Mouse (Mus musculus) kidney, embryonic 15.5 days (tissue): ENCODE results near the gene Map1s. TPM values are rescaled to one million over a fixed set of nuclear protein-coding genes. Genes with fewer than 3 reads are reported as not detected.
A peak's percentile ranks its signal among the peaks of the same experiment; 100 is the strongest.

Experiments used
- ATAC-seq: fragments of 200-750 bp; cut with Nextera tagmentation; replicated peaks from 2 replicates; pipeline ENCODE4 v1.8.0; 2017; ENCODE audit warnings: moderate TSS enrichment; ENCODE audit not compliant: low FRiP score
- H3K27ac ChIP-seq: fragments of 300-500 bp; sonication (generic); 2 replicates; pipeline ENCODE4 v1.5.1; 2015; ENCODE audit warnings: mild to moderate bottlenecking, inconsistent platforms
- H3K27me3 ChIP-seq: fragments of 300-500 bp; sonication (generic); 2 replicates; pipeline ENCODE4 v1.6.1; 2015; ENCODE audit warnings: inconsistent platforms
- H3K36me3 ChIP-seq: fragments of 300-500 bp; sonication (generic); 2 replicates; pipeline ENCODE4 v1.6.1; 2015; ENCODE audit warnings: inconsistent platforms
- H3K4me1 ChIP-seq: fragments of 300-500 bp; sonication (generic); 2 replicates; pipeline ENCODE4 v1.6.1; 2015; ENCODE audit warnings: inconsistent platforms
- H3K4me2 ChIP-seq: fragments of 300-500 bp; sonication (generic); 2 replicates; pipeline ENCODE4 v1.6.1; 2015; ENCODE audit warnings: moderate library complexity, mild to moderate bottlenecking, inconsistent platforms
- H3K4me3 ChIP-seq: fragments of 300-500 bp; sonication (generic); replicated peaks from 2 replicates; pipeline ENCODE4 v1.5.1; 2015; ENCODE audit warnings: mild to moderate bottlenecking, inconsistent platforms
- H3K9ac ChIP-seq: fragments of 300-500 bp; sonication (generic); 2 replicates; pipeline ENCODE4 v1.6.1; 2015; ENCODE audit warnings: mild to moderate bottlenecking, inconsistent platforms
- H3K9me3 ChIP-seq: fragments of 300-500 bp; sonication (generic); replicated peaks from 2 replicates; pipeline ENCODE4 v1.6.1; 2016; ENCODE audit warnings: inconsistent platforms
- WGBS: fragments of 180-500 bp; shearing (Covaris S2); methylation state at CpG from one replicate; pipeline ENCODE4 v1.1.7; 2015; ENCODE audit warnings: mixed read lengths; 5-methylcytosine and 5-hydroxymethylcytosine counted together
- polyA plus RNA-seq: library from polyadenylated mRNA; unstranded; fragments of >200 nt; fragmentation: Nextera tagmentation; extraction: Ambion mirVana; gene quantifications from 2 replicates; pipeline ENCODE4 v1.2.1, GENCODE M21; 2015

The Map1s gene
- 49.7 and 58.9 TPM in 2 replicates for polyA plus RNA-seq

DNA sequence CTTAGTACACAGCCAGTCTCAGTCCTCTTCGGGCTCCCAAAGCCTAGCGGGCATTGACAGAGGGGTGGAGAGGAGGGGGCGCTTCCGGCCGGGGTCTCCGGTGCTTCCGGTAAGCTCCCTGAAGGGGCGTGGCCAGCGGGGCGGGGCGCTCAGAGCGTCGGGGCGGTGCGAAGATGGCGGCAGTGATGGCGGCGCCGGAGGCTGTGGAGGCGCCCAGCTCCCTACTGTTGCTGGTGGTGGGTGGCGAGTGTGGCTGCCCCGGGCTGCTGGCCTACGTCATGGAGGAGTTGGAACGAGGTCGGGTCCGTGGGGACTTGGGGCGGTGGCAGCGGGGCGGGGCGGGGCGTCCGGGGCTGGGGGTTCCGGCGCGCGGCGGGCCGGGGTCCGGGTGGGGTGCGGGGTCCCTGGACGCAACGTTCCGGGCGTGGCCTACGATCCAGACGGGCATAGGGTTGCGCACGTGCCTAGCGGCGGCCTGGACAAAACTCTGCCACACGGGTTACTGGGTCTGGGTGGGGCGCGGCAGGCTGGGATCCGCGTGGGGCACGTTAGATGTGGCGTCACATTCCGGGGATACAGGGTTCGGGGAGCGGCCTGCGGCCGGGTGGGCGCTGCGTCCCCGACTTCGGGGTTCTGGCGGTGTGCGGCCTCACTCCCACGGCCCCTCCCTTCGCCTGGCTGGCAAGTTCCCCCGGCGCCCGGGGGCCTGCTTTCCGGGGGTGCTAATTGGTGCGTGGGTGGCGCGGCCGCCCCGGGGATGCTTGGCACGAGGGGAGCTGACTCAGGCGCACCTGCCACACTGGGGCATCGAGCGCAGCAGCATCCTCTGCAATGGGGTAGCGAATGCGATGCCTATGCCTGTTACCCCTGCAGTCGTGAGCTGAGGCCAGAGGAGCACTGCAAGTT lies at the start of gene Map1s:
TSS of gene Map1s (plus strand) at position 102 of the 906 bp plus-strand sequence.
- peak within 1 kb of the TSS; percentile 93 for H3K4me2 ChIP-seq
- peaks cover 10% of the 10 kb centered on the region; the same call in 1 of the 2 replicates for H3K36me3 ChIP-seq
- no peaks in the 10 kb centered on the region for H3K9me3 ChIP-seq
- peak within 1 kb of the TSS; percentile 93 for H3K27ac ChIP-seq
- H3K27me3 ChIP-seq, result peaks cover 11% of the 10 kb centered on the region
- H3K4me3 ChIP-seq, result peak within 1 kb of the TSS; percentile 93
- H3K9ac ChIP-seq, result peak within 1 kb of the TSS; percentile 87
- WGBS, result under 1% methylated on average over 86 of the region's 86 CpGs
- H3K4me1 ChIP-seq, result peaks cover 19% of the 10 kb centered on the region
- ATAC-seq, result peak; percentile 93

DNA sequence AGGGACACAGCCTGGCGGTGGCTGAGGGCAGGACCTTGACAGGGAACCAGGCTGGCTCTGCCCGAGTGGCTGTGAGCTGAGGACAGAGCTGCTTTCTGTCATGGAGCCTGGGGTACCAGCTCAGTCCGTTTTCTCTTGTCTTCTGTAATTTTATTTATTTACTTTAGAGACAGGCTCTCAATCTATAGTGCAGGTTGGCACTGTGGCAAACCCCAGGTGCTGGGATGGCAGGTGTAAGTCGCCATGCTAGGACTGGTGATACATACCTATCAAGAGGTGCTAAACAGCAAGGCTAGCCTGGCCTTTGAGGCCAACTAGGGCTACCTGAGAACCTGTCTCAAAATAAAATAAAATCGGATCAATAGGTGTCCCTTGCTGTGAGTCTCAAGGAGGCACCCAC lies 49.7 kb upstream of the Map1s start:
- WGBS, result 61% methylated on average over 5 of the region's 5 CpGs

GRCm38 (mm10) chr8:70856541-70857197 lies 49.1 kb upstream of the Map1s start:
- H3K36me3 ChIP-seq, result no peaks in the 10 kb centered on the region
- H3K4me1 ChIP-seq, result peaks cover 36% of the 10 kb centered on the region
- H3K4me2 ChIP-seq, result peak overlapping the region; percentile 90
- H3K4me3 ChIP-seq, result peak overlapping the region; percentile 54
- peak overlapping the region; percentile 46 for H3K9ac ChIP-seq
- H3K27me3 ChIP-seq, result peaks cover 5% of the 10 kb centered on the region
- whole genome bisulfite sequencing, result 5% methylated on average over 33 of the region's 33 CpGs
- peak; percentile 78 for ATAC-seq
- H3K27ac ChIP-seq, result no peak overlapping the region
- H3K9me3 ChIP-seq, result no peaks in the 10 kb centered on the region

More for the DNA sequence above, 49.7 kb upstream of the Map1s start:
- no peak overlapping the region for H3K27ac ChIP-seq
- H3K9ac ChIP-seq, result no peak overlapping the region
- no peak for ATAC-seq
- no peak overlapping the region for H3K4me3 ChIP-seq
- H3K4me2 ChIP-seq, result peak overlapping the region; percentile 90; the same call in 1 of the 2 replicates
- H3K9me3 ChIP-seq, result no peaks in the 10 kb centered on the region
- peaks cover 33% of the 10 kb centered on the region for H3K4me1 ChIP-seq
- no peaks in the 10 kb centered on the region; the same call in none of the 2 replicates for H3K27me3 ChIP-seq
- H3K36me3 ChIP-seq, result no peaks in the 10 kb centered on the region

GRCm38 (mm10) chr8:70857516-70857915 lies 48.2 kb upstream of the Map1s start:
- no peak overlapping the region for H3K27ac ChIP-seq
- H3K9ac ChIP-seq, result no peak overlapping the region
- peaks cover 37% of the 10 kb centered on the region for H3K4me1 ChIP-seq
- H3K27me3 ChIP-seq, result peaks cover 14% of the 10 kb centered on the region
- H3K4me2 ChIP-seq, result no peak overlapping the region
- H3K9me3 ChIP-seq, result no peaks in the 10 kb centered on the region
- H3K4me3 ChIP-seq, result no peak overlapping the region
- WGBS, result 19% methylated on average over 4 of the region's 4 CpGs
- no peaks in the 10 kb centered on the region for H3K36me3 ChIP-seq
- no peak for ATAC-seq

DNA sequence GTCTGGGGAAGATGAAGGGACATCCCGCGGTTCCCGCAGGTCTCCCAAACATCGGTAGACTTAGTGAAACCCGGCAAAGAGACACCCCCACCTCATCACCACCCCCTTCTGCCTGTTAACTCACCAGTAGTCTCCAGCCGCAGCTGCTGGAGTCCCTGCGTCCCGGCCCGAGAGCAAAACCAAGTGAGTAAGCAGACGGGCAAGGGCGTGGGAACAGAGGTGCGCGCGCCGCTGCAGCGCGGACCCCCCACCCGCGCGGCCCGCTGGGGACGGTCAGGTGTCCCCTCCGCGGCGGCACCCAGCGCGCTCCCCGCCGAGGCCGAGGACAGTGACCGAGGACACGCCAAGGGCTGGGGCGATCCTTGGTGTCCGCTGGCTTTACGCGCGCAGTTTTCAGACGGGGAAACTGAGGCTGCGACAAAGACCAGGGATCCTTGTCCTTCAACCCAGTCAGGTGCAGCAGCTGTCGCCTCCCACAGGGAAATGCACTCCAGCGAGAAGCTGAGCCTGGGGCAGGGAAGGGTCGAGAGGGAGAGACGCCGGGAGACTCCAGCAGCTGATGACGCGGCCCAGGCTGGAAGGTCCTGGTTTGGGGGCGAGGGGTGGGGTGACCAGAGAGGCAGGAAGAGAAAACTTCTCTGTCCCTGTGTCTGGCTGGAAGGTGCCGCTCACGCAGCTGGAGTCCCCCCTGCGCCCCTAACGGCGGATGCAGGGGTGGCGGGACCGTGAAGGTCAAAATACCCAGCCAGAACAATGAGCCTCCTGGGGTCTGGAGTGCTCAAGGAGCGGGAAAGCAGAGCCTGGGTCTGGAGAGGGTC lies 42.7 kb upstream of the Map1s start, which contains the start of gene Kcnn1:
TSS of gene Kcnn1 (minus strand) at position 435 of the 818 bp plus-strand sequence.
- Histone ChIP-seq H3K4me2 (peak within 1 kb of the TSS; percentile 90), H3K27ac (no peak within 1 kb of the TSS), H3K9me3 (no peaks in the 10 kb centered on the region), H3K4me3 (peak within 1 kb of the TSS; percentile 63), H3K36me3 (peaks cover 7% of the 10 kb centered on the region; the same call in 1 of the 2 replicates), H3K4me1 (peaks cover 61% of the 10 kb centered on the region), H3K27me3 (peaks cover 38% of the 10 kb centered on the region), H3K9ac (peak within 1 kb of the TSS; percentile 46)
- ATAC-seq, result no peak
- under 1% methylated on average over 55 of the region's 55 CpGs for WGBS

DNA sequence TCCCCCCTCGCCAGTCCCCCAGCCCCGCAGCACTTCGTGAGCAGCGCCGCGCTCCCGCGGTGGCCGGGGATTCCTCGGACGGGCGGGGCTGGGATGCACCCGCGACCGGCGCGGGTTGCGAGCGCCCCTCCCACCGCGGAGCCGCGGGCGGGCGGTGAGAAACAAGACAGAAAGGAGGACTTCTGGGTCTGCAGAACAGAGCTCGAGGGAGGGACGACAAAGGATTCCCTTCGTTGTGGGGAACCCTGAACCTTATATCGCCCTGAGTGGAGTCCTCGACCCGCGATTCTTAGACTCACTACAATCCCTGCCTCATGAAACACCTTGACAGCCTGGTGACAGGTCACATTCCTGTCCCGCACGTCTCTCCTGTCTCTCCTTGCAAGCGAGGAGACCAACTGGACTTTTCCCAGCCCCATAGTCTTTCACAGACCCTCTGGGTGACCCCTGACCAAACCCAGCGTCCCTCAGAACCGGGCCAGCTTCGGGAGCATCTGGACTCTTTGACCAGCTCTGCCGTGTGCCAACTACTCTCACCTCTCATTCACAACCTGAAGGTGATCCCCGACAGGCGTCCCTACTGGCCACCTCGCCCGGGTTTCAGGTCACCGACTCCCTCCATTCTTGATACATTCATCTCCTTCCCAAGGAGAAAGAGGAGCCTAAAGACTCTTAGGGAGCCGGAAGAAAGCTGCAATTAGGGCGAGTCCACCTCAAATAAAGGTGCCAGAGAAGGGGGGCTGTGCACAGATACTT lies 41.6 kb upstream of the Map1s start:
- Histone ChIP-seq H3K4me2 (peak overlapping the region; percentile 90), H3K27me3 (peaks cover 38% of the 10 kb centered on the region), H3K4me3 (peak overlapping the region; percentile 63), H3K36me3 (peaks cover 9% of the 10 kb centered on the region; the same call in 1 of the 2 replicates), H3K9ac (peak overlapping the region; percentile 47), H3K4me1 (peaks cover 65% of the 10 kb centered on the region), H3K9me3 (no peaks in the 10 kb centered on the region), H3K27ac (no peak overlapping the region)
- WGBS, result under 1% methylated on average over 46 of the region's 46 CpGs
- no peak for ATAC-seq

GRCm38 (mm10) chr8:70864712-70865221 lies 41.0 kb upstream of the Map1s start:
- H3K9ac ChIP-seq, result peak overlapping the region; percentile 47
- H3K4me2 ChIP-seq, result peak overlapping the region; percentile 90
- H3K27me3 ChIP-seq, result peaks cover 38% of the 10 kb centered on the region
- peaks cover 72% of the 10 kb centered on the region for H3K4me1 ChIP-seq
- H3K4me3 ChIP-seq, result peak overlapping the region; percentile 63
- peak; percentile 16 for ATAC-seq
- peaks cover 9% of the 10 kb centered on the region; the same call in 1 of the 2 replicates for H3K36me3 ChIP-seq
- no peaks in the 10 kb centered on the region for H3K9me3 ChIP-seq
- 3% methylated on average over 24 of the region's 24 CpGs for WGBS
- H3K27ac ChIP-seq, result peak overlapping the region; percentile 84

DNA sequence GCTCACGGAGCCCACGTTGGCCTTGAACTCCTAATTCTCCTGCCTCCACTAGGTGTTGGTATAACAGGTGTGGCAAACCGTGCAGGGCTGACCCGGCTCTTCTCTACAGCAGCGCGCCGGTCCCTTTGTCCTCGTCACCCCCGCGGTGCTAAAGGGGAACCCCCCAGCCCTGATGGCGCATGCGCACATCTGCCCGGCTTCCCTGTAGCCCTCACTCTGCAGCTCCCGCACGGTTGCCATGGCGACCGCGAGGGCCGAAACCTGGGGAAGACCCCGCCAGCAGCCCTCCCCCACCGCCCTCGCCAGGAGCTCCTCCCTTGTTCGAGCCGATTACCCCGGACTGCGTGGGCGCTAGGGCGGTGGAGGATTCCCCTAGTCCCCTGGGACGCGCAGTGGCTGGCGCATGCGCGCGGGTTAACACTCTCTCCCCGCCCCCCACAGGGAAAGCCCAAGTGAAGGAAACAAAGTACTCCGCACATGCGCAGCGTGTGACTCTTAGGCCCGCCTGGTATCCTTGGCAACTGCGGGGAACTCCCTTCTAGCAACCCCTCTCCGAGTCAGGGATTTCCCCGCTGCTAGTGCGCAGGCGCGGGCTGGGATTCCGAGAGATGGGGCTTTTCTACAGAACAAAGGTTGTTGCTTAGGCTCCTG lies 40.3 kb upstream of the Map1s start:
- H3K9me3 ChIP-seq, result no peaks in the 10 kb centered on the region
- H3K27ac ChIP-seq, result peak overlapping the region; percentile 84
- peaks cover 74% of the 10 kb centered on the region for H3K4me1 ChIP-seq
- WGBS, result 0% methylated on average over 46 of the region's 46 CpGs
- ATAC-seq, result peak; percentile 86
- H3K36me3 ChIP-seq, result peaks cover 9% of the 10 kb centered on the region; the same call in 1 of the 2 replicates
- peaks cover 38% of the 10 kb centered on the region for H3K27me3 ChIP-seq
- H3K4me2 ChIP-seq, result peak overlapping the region; percentile 90
- H3K4me3 ChIP-seq, result peak overlapping the region; percentile 63
- peak overlapping the region; percentile 47 for H3K9ac ChIP-seq

DNA sequence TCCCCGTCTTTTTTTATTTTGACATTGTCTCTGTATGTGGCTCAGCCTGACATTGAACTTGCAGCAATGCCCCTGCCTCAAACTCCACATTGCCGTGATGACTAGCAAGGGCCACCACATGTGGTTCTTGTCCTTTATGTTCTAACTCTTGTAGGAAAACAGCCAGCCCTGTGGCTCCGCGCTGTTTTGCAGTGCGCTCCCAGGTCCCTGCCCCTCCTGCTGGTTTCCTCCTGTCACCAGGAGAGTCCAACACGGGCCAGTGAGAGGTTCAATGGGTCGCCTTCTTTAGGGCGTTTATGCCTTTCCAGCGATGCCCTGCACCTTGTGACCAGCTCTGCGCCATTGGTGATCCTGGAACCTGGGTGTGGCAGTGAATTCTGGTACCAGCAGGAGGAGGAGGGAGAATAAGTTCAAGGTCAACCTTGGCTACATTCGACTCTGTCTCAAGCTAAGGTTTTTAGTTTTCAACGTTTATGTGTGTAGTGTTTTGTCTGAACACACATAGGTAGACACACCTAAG lies 39.7 kb upstream of the Map1s start:
- Histone ChIP-seq H3K27ac (peak overlapping the region; percentile 77), H3K36me3 (peaks cover 9% of the 10 kb centered on the region; the same call in 1 of the 2 replicates), H3K9ac (peak overlapping the region; percentile 38; the same call in 1 of the 2 replicates)

DNA sequence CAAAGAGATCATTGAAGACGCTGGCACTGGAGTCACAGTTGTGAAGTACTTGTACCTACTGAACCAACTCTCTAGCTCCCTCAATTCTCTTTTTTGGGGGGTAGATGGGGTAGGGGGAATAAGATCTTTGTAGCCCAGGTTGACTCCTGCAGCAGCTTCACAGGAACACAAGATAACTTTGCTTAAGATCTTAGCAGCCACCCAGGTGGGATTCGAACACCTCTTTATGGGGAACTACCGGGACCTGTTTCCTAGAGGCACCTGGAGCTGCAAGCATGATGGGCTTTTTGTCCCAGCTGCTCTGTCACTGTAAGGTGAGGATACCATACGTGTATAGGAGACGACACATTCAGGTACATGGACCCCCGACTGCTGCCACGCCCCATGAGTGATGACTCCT lies 39.2 kb upstream of the Map1s start:
- H3K4me1 ChIP-seq, result peaks cover 73% of the 10 kb centered on the region
- 82% methylated on average over 7 of the region's 7 CpGs for WGBS
- no peak for ATAC-seq
- no peak overlapping the region for H3K9ac ChIP-seq
- no peaks in the 10 kb centered on the region for H3K9me3 ChIP-seq
- H3K4me2 ChIP-seq, result no peak overlapping the region
- peaks cover 9% of the 10 kb centered on the region; the same call in 1 of the 2 replicates for H3K36me3 ChIP-seq
- peaks cover 34% of the 10 kb centered on the region for H3K27me3 ChIP-seq
- H3K4me3 ChIP-seq, result no peak overlapping the region
- H3K27ac ChIP-seq, result peak overlapping the region; percentile 77; the same call in 1 of the 2 replicates

More for the DNA sequence above, 39.7 kb upstream of the Map1s start:
- Histone ChIP-seq H3K4me3 (peak overlapping the region; percentile 63), H3K9me3 (no peaks in the 10 kb centered on the region), H3K4me1 (peaks cover 74% of the 10 kb centered on the region), H3K4me2 (peak overlapping the region; percentile 90), H3K27me3 (peaks cover 38% of the 10 kb centered on the region)
- 0 out of 2 replicates have a peak, but pooled peaks have one; percentile 0 for ATAC-seq
- WGBS, result 7% methylated on average over 12 of the region's 12 CpGs
